In genomic region chr7:141468164-141468521, GRCm38 (mm10) we compare ENCODE assay signal across 8 mouse cellular contexts. TPM values are rescaled to one million over a fixed set of nuclear protein-coding genes. Genes with fewer than 3 reads are reported as not detected.
A peak's percentile ranks its signal among the peaks of the same experiment; 100 is the strongest.
DNase-seq lines count a peak whose midpoint lies in the region; ATAC-seq lines count a peak whose summit lies in the region.

No protein-coding gene starts in this region.

- peaks cover 35% of the 10 kb centered on the region for H3K36me3 ChIP-seq in kidney, embryonic 15.5 days
- H3K36me3 ChIP-seq in lung, embryonic 16.5 days (ENCODE audit: control insufficient read depth, insufficient read depth, low read length) = peaks cover 26% of the 10 kb centered on the region

- peaks cover 30% of the 10 kb centered on the region for H3K27me3 ChIP-seq in kidney, embryonic 15.5 days
- peaks cover 21% of the 10 kb centered on the region for H3K27me3 ChIP-seq in lung, embryonic 16.5 days (ENCODE audit: control insufficient read depth, insufficient read depth, low read depth, low read length)

- WGBS in kidney, embryonic 15.5 days = 8% methylated on average over 5 of the region's 5 CpGs
- 9% methylated on average over 5 of the region's 5 CpGs for WGBS in lung, embryonic 16.5 days

- intact Hi-C loops in heart, postnatal 10 days (cut with DNase I) = no loop called here

- 0 out of 2 replicates have a peak, but pooled peaks have one; percentile 8 for ATAC-seq in kidney, embryonic 15.5 days (replicated peaks; ENCODE audit: low FRiP score)
- peak; percentile 8; the same call in 1 of the 2 replicates for ATAC-seq in lung, embryonic 16.5 days (ENCODE audit: low read depth)

- H3K4me1 ChIP-seq in kidney, embryonic 15.5 days = peaks cover 75% of the 10 kb centered on the region
- H3K4me1 ChIP-seq in lung, embryonic 16.5 days (replicated peaks; ENCODE audit: control insufficient read depth, insufficient read depth, low read length) = peaks cover 44% of the 10 kb centered on the region

- peak overlapping the region; percentile 85 for H3K4me3 ChIP-seq in kidney, embryonic 15.5 days (replicated peaks)
- H3K4me3 ChIP-seq in lung, embryonic 16.5 days (ENCODE audit: low read length) = peak overlapping the region; percentile 83

- H3K9ac ChIP-seq in kidney, embryonic 15.5 days = peak overlapping the region; percentile 82
- peak overlapping the region; percentile 90 for H3K9ac ChIP-seq in lung, embryonic 16.5 days (ENCODE audit: low read length)

- H3K4me2 ChIP-seq in kidney, embryonic 15.5 days = peak overlapping the region; percentile 81
- peak overlapping the region; percentile 90 for H3K4me2 ChIP-seq in lung, embryonic 16.5 days (ENCODE audit: low read depth, low read length)

- peak overlapping the region; percentile 92 for H3K27ac ChIP-seq in kidney, embryonic 15.5 days
- H3K27ac ChIP-seq in lung, embryonic 16.5 days (ENCODE audit: low read length) = peak overlapping the region; percentile 81

- no peaks in the 10 kb centered on the region for H3K9me3 ChIP-seq in kidney, embryonic 15.5 days (replicated peaks)
- H3K9me3 ChIP-seq in lung, embryonic 16.5 days (ENCODE audit: control insufficient read depth, low read length) = no peaks in the 10 kb centered on the region

- no peak for DNase-seq in kidney, postnatal 14 days
- peak; percentile 63 for DNase-seq in adipocyte (ENCODE audit: low spot score)
- DNase-seq in heart, postnatal 10 days = peak; percentile 59 to 73
- DNase-seq in T-cell, adult 2 months (ENCODE audit: low spot score) = no peak
- DNase-seq in spleen, adult 18-20 months = no peak
- DNase-seq in cerebellum, adult 9-10 months = no peak

RNA-seq across cellular contexts. Expression of gene Cd151, which starts 1.0 kb away (rescaled TPM):
- 30.9 and 34.8 TPM in 2 replicates for polyA plus RNA-seq in kidney, embryonic 15.5 days (2015; fragmentation: Nextera tagmentation; extraction: Ambion mirVana)
- total RNA-seq in heart, postnatal 10 days (2021) = 100 to 1,000 TPM; 297 to 312 TPM
- polyA plus RNA-seq in lung, embryonic 16.5 days (2015; fragmentation: Nextera tagmentation; extraction: Ambion mirVana) = 36.4 and 39.3 TPM in 2 replicates

RNA-seq across cellular contexts. Expression of gene Polr2l, which starts 6.8 kb away (rescaled TPM):
- 78.7 and 81.5 TPM in 2 replicates for polyA plus RNA-seq in kidney, embryonic 15.5 days (2015; fragmentation: Nextera tagmentation; extraction: Ambion mirVana)
- 10 to 100 TPM; 59.8 to 65.5 TPM for total RNA-seq in heart, postnatal 10 days (2021)
- 59.9 and 61.3 TPM in 2 replicates for polyA plus RNA-seq in lung, embryonic 16.5 days (2015; fragmentation: Nextera tagmentation; extraction: Ambion mirVana)

RNA-seq across cellular contexts. Expression of gene Tspan4, which starts 6.9 kb away (rescaled TPM):
- 91.6 and 93.4 TPM in 2 replicates for polyA plus RNA-seq in kidney, embryonic 15.5 days (2015; fragmentation: Nextera tagmentation; extraction: Ambion mirVana)
- total RNA-seq in heart, postnatal 10 days (2021) = 10 to 100 TPM; 37.3 to 38.9 TPM
- 88.3 and 91.2 TPM in 2 replicates for polyA plus RNA-seq in lung, embryonic 16.5 days (2015; fragmentation: Nextera tagmentation; extraction: Ambion mirVana)

RNA-seq across cellular contexts. Expression of gene Cracr2b, which starts 7.2 kb away (rescaled TPM):
- polyA plus RNA-seq in kidney, embryonic 15.5 days (2015; fragmentation: Nextera tagmentation; extraction: Ambion mirVana) = 19.3 and 22.0 TPM in 2 replicates
- 10 to 100 TPM; 23.2 to 26.1 TPM for total RNA-seq in heart, postnatal 10 days (2021)
- polyA plus RNA-seq in lung, embryonic 16.5 days (2015; fragmentation: Nextera tagmentation; extraction: Ambion mirVana) = 39.3 and 42.0 TPM in 2 replicates

RNA-seq across cellular contexts. Expression of gene Pnpla2, which starts 13.1 kb away (rescaled TPM):
- 36.3 and 41.7 TPM in 2 replicates for polyA plus RNA-seq in kidney, embryonic 15.5 days (2015; fragmentation: Nextera tagmentation; extraction: Ambion mirVana)
- 100 to 1,000 TPM; 244 to 353 TPM for total RNA-seq in heart, postnatal 10 days (2021)
- 42.9 and 46.2 TPM in 2 replicates for polyA plus RNA-seq in lung, embryonic 16.5 days (2015; fragmentation: Nextera tagmentation; extraction: Ambion mirVana)

Comparison
In these comparisons a context has a peak if more than half of its experiments do, and no peak if none do; other contexts are left out.
1. DNase-seq: peak in adipocyte (single experiment) and heart, postnatal 10 days (2 of 2); none in kidney, postnatal 14 days (single experiment), T-cell, adult 2 months (single experiment), spleen, adult 18-20 months (0 of 2) and cerebellum, adult 9-10 months (single experiment).